Mouse (Mus musculus) kidney, adult 9 months (tissue): ENCODE measurements at regions not wholly inside any gene's neighbourhood (a gene's known extent, or its start where the extent isn't known, plus 50 kb on each side); places are given as distances from the start of the nearest gene placed in this dataset.
"Not testable (repeated sequence)": the region's sequence is repeated elsewhere in the genome, so short reads cannot be mapped to it uniquely, and the experiment has no call there.

Source experiments
- DNase-seq: peaks from one replicate; pipeline ENCODE4 v3.0.0; 2022

DNA sequence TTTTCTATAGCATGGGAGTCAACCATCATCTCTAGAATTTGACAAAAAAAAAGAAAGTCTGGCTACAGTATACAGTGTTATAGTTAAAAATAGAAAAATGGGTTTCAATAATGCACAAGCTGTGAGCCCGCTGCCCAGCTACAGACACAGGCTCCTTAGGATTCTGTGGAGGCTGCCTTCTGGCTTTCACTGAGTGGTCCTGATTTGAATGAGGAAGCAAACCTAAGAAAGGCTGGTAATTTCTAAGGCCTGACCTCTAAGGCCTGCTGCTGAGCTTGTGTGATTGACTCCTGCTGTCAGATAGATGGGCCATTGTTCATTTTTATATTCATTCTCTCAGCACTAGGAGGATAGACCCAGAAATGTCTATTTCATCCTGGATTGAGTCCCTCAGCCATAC is 67.7 kb downstream of the Alg10b start:
- no peak for DNase-seq

DNA sequence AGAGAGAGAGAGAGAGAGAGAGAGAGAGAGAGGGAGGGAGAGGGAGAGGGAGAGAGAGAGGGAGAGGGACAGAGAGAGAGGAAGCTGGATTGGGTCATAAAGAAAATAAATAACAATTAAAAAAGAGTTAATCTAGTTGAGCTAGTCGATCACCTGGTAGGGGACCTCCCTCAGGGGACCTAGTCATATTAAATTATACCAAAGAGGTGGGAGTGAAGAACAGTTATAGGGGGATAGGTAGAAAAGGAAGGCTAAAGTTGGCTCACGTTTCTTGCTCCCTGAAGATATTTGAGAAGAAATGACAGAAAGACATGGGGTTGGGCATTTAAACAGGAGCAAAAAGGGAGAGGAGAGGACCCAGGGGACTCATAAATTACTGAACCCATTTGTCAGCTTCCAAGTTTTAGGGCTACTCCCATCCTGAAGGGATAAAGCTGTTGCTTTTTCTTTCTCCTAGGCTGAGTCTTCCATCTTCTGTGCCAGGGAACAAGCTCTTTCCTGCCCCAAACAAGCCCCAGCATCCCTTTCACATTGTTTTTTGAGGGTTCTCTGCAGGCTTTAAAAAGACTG is 70.3 kb downstream of the Alg10b start:
- no peak for DNase-seq

DNA sequence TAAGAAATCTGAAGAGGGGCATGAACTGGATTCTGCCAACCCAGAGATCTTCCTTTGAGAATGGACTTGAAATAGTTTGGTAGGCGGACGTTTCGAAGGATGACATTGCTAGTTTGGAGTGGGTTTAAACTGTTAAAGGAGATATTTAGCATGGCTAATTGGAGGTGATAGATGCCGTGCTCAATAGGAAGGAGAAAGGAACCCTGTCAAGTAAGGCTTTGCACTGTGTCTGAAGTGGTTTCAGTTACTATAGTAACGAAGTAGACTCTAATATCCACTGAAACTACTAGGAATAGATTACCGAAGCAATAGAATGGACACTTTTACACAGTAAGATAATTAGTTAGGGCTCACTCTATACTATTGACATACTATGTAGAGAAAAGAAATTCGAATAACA is 74.5 kb downstream of the Alg10b start:
- DNase-seq = no peak

DNA sequence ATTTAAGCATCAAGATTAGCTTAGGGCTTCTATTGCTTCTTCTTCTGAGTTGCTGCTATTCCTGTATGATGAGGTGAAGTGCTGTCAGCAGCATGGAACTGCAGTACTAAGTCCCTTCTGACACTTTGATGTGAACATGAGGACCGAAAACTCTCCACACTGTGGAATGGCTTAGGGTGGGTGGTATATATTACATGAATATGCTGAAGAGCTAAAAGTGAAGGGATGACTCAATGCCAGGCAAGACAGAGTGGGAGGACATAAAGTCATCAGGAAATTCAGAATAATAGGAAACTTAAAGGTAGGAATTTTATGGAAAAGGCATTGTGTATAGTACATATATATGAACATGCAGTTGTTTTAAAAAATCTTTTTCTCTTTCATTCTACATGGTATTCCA is 79.3 kb downstream of the Alg10b start:
- DNase-seq = no peak

DNA sequence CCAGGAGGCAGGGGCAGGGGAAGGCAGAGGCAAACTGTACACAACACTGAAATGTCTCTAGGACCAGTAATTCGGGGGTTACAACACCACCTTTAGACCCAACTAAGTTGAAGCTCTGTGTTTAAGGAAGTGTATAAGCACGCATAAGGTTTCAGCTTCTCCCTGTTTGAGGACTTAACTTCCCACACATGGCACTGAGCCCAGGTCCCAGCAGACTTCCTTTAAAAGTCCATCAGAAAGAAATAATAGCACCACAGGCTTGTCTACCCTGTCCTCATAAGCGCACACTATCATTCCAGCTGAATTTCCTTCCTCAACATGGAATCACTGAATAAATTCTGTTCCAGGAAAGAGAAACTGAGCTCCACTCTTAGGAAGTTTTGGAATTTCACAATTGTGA is 80.9 kb downstream of the Alg10b start:
- DNase-seq = no peak

DNA sequence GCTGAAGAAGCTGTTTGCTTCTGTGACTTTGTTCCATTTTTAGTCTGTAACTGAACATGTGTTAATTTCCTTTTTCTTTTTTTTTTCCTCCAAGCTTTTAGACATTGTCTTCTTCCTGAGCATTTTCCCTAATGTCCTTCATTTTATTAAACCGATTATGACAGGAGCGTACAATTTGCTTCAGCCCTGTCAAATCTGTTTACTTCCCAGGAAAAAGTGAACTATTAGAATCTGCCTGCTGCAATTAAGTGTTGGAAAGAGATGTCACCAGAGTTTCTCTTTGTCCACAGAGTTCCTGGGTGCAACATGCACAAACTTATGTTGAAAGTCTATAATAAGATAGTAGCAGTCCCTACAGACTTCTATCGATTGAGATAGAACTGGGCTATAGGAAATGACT is 82.8 kb downstream of the Alg10b start:
- DNase-seq = no peak

DNA sequence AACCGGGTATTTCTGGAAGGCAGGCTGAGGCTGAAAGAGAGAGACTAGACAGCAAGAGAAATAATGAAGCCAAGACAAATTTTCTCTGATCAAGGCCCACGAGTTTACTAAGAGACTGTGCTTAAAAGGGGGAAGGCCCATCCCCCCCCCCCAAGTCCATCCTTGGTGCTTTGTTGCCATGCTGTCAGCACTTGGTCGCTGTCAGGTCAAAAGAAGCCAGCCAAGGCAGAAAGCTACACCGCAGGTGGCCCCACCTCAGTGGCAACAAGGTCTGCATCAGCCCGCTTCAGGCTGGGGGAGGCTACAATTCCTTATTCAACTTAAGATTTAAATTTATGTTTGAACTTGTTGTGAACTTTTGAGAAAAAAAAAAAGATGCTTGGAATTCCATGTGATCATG is 84.3 kb downstream of the Alg10b start:
- DNase-seq = not testable (repeated sequence)

DNA sequence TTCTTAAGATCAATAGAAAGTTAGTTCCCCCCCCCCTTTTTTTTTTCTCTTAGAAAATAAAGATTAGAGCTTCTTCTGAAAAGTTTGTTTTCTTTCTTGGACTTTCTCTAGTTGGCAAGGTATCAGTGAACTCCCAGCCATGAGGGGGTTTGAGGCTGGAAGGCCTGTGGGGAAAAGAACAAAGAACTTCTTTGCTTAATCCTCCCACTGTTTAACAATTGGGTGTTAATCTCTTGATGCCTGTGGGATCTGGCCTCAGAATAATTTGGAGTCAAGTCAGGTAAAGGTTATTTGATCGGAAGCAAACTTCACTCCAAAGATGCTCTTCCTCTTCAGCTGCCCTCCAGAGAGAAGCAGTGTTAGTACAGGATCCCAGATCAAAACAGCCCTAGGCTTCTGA is 84.8 kb downstream of the Alg10b start:
- DNase-seq = no peak

DNA sequence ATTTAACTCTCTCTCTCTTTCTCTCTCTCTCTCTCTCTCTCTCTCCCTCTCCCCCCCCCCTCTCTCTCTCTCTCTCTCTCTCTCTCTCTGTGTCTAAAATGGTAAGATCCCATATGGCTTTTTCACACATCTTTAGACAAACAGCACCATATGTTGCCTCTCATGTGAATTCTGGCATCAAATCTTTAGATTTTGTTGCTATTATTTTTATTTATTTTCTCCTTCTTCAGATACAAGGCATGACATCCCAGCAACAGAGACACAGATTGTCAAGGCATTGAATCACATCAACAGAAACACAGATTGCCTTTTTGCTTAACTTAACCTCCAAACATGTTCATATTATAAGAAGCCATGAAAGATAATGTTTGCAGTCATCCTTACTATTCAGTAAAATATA is 85.6 kb downstream of the Alg10b start:
- DNase-seq = no peak

DNA sequence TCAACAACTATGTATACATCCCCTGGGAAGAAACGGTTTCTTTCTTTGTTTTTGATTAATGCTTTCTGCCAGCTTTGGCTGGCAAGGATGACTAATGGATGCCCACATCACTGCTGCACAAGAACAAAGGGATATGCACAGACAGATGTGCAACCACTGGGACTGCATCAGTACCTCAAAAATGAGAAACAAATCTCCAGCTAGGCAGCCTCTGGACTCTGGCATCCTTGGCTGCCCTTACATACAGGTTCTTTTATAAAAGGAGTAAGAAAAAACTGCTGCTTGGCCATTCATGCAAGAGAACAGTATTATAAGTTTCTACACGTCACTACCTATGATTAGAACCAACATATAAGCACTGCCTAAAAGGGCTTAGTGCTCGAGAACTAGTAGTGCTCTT is 97.7 kb downstream of the Alg10b start:
- DNase-seq = no peak

DNA sequence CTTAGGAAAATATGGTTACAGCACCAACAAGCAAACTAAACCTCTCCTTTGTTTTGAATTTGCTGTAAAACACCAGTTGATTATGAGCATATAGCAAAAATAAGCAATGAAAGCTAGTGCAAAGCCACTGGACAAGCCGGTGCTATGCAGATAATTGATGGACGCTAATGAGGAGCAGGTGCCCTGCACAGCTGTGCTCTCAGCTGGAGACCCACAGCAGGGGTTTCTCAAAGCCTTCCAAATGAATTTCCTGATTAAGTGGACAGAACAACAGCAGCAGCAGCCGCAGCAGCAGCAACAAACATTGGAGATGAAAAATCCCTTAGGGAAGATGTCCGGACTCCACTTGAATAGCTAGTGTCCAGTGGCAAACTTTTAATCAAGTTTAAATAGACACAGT is 109.2 kb downstream of the Alg10b start:
- no peak for DNase-seq

DNA sequence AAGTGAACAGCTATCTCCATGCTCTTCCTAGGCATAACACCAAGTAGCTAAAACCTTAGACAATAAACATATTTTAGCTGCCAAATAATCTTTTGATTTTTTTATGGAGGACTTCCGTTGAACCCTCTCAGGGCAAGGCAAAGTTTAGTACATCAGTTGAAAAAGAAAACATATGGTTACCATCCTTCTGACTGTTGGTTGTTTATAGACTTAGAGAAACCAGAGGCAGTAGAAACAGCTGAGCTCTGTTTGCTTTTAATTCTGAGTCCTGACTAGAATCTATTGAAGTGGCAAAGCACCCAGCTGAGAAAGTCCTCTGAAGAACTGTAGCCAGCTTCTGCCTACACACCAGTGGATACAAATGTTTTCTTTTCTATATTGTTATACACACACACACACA is 109.7 kb downstream of the Alg10b start:
- DNase-seq = no peak

DNA sequence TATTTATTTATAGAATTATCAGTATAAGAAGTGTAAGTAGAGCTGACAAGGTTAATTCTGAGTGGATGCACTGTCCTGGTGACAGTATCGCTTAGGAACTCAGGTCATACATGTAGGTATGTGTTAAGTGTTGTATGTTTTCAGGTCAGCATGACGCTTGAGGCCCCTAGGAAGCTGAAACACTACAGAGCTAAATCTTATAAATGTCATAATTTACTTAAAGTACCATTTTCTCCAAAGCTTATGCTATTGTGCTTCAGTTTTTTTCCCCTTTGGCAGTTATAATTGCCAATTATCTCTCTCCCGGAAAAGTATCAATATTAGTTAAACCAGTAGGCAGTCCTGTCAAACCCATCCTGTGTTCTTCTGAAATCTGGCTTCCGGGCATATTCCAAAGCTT is 110.3 kb downstream of the Alg10b start:
- no peak for DNase-seq

DNA sequence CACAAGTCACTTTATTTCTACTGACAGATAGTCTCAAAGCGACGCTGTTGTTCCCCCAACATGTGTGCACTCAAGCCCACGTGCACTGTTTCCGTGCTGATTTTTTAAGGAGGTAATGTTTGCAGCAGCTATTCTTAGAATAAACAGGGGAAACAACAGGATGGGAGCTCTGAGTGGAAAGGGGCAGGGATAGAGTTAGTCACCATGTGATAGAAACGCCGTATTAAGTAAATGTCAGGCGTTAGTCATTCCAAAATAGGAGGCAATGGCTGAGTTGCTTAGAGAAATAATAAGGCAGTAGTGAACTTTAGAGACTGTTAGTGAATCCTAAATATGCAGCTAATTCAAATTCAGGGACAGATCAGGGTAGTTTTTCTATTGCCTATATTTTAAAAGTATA is 111.4 kb downstream of the Alg10b start:
- no peak for DNase-seq

DNA sequence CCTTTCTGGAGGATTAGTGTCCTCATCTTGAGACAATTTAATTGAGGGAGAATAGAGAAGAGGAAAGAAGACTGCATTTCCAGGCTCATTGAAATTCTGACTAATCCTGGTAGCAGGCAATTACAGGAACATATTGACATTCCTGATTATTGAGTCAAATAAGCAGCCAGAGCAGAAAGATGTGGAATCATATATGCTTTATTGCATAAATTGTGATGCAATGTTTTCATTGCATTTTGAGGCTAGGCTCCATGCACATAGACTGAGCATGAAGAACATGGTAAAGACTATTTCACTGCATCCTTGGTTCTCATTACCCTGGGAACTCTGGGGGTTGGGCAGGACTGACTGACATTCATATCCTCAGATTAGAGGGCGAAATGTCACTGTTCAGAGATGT is 116.0 kb downstream of the Alg10b start:
- no peak for DNase-seq

DNA sequence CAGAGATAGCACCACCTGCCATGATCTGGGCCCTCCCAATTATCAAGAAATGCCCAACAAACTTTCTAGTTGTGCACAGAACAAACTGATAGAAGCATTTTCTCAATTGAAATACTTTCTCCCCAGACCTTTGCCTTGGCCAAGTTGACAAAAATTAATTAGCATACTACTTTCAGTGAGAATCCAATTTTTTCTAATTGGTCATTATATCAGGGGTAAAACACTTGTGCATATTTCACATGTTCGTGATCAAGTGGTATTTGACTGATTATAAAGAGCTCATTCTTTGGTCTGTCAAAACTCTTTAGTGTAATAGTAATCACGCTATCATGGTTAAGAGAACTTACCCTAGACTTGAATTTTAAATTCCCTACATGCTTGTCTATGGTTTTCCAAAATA is 117.2 kb downstream of the Alg10b start:
- DNase-seq = no peak

DNA sequence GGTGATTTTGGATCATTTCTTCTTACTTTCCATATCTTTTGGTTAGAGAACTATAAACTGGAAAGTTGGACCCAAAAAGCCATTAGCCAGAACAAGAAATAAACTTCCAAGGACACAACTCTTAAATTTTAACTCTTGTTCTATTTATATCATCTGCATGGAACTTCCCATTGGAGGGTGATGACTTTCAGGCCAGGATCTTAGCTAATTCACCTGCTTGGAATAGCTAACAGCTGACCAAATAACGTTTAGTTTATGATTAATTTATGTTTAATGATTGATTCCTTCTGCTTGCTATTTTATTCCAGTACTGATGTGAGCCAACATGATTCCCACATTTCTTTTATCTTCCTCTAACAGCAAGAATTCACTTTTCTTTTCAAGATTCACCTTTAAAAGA is 119.7 kb downstream of the Alg10b start:
- peak; percentile 83 for DNase-seq

DNA sequence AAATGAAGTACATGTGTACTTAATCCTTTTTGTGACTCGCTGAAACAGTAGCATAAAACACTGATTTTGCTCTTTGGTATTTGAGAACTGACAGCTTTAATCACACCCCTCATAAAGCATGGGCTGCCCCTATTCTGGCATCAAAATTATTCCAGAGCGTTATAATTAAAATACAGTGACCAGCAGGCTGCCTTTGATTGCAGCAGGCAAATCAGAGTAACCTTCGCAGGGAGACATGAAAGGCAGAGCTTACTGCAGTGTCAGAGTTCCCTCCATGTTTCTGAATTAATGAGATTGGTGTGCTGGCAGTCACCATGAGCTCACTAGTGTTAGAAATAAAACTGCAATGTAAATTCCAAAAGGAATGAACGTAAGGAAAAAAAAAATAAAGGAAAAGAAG is 120.8 kb downstream of the Alg10b start:
- peak; percentile 19 for DNase-seq

DNA sequence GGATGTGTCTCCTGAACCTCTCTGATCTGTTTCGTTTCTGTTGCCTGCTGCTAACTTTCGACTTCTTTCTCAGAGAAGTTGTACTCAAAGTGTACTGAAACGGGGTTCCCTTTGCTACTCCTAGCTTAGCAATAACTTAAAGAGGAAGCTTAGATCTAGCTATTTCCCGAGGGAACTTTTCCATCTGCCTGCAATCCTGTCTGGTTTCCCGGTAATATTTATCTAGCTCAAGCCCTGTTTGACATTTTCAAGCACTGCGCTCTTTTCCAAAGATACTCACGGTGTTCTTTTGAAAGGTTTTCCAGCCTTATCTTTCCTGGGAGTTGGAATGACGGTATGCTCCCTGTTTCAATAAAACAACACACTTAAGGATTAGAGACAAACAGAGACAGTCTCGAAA is 122.1 kb downstream of the Alg10b start:
- no peak for DNase-seq

DNA sequence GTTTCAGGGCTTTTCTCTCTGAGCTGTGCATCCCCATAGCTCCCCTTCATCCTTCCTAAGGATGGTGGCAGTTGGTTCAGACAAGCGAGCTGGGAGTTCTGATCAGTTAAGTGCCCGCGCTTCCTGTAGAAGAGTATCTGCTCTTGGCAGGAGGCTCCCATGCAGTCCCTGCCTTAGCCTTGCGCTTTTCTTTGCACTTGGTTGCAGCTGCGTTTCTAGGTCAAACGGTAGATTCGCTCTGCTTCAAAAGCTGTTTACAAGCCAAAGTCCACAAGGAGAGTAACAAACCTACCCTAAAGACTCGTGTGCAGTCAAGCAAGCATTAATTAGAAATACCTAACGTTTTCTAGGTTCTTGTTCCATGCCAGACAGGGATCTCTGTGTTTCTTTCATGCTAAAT is 122.6 kb downstream of the Alg10b start:
- peak; percentile 81 for DNase-seq

DNA sequence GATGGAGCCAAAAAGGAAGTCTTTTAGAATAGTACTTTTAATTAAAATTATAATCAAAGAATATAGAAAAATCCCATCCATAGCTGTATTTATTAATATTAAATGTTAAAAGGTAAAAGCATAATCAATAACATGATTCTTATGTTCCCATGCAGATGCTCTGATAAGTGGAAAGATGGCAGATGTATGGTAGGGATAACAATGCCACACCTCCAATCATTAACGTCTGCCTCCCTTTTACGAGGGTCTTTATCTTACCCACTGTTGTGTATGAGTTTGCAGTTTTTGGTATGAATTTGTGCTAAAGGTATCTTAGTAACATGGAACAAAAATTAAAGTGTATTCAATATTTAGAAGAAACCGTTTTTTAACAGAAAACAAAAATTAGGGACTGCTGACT is 127.8 kb downstream of the Alg10b start:
- DNase-seq = no peak

DNA sequence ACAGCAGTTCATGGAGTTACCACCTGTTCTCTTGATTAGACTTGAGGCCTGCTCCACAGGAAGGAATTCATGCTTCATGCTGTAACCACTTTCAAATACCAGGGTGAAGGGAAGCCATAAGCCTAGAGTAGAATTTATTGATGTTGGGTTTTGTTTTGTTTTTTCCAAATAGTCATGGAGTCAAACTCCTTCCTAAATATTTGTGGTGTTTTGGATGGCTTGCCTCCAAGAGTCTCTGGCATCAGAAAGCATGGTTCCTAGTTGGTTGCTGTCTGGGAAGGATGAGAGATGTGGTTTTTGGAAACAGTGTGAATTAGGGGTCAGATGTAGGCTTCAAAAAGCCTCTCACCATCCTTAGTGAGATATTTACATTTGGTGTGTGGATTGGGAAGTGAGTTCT is 141.5 kb downstream of the Alg10b start:
- DNase-seq = no peak

DNA sequence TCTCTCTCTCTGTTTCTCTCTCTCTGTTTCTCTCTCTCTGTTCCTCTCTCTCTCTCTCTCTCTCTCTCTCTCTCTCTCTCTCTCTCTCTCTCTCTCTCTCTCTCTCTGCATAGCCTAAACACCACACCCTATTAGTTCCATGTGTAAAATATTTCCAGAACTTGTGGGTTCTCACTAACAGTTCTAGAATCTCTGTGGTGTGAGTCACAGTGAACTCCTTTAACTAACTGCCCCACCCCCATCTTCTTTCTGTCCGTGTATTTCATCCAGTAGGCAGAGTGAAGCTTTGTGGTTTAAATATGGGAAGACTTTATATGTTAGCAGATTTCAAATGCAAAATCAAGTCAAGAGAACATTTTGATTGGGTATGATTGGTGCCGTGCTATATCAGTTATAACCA is 153.8 kb downstream of the Alg10b start:
- no peak for DNase-seq

DNA sequence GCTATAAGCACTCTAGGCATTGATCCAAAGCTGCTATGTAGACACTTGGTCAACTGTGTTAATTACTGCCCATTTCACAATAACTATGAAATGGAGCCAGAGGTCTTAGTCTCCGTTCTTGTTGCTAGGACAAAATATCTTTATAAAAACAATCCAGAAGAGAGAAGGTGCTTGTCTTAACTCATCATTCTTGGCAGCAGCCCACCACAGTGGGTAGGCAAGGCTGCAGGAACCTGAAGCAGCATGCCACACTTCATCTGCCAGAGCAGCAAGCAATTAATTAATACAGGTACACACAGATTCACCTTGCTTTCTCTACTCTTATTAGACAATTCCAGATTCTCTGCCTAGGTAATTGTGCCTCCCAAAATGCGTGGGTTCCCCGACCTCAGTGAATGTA is 172.8 kb downstream of the Alg10b start:
- no peak for DNase-seq

DNA sequence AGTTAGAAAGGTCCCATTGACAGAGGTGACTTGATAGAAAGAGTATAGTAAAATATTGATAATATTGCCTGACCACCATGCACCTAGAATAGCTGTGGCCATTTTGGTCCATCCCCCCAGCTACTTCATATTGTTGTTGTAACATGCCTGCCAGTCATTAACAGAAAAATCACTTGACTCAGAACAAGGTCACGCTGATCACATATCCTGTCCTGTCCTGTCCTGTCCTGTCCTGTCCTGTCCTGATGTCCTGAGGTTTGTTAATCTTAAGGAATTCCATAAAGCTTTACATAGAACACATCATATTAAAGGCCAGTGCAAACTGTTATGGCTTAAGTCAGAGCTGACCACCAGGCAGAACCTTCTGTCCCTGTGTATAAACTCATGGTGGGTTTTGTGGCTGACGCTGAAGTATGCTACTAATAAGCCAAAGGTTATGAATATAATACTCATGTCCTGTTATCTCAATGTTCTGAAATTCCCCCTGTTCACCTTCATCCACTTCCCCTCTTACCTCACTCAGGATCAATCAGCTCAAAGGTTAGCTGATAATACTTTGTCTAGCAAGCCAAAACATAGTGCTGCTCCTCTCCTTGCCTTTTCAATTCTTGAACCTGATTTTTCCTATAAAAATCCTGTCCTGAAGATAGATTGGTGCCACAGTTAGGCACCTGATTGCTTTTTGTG is 173.7 kb downstream of the Alg10b start:
- DNase-seq = no peak
